Mouse (Mus musculus): ENCODE measurements at regions not wholly inside any gene's neighbourhood (a gene's known extent, or its start where the extent isn't known, plus 50 kb on each side); places are given as distances from the start of the nearest gene placed in this dataset.

- no peak for TF ChIP-seq CTCF (IDR thresholded peaks at IDR 0.05; ENCODE audit: low read depth)
- ATAC-seq (ENCODE audit: insufficient read depth) (no peak), DNase-seq (no peak)
- no peaks in the 10 kb centered on the region for H3K27me3 ChIP-seq (ENCODE audit: insufficient read depth, low read length)
- H3K27ac ChIP-seq (ENCODE audit: low read depth), result 0 out of 2 replicates have a peak overlapping the region, but pooled peaks have one; percentile 36
- no peaks in the 10 kb centered on the region for H3K36me3 ChIP-seq (ENCODE audit: insufficient read depth)
- no peak overlapping the region for H3K4me2 ChIP-seq
- H3K9me3 ChIP-seq (ENCODE audit: low read depth, low read length), result no peaks in the 10 kb centered on the region
- H3K9ac ChIP-seq, result no peak overlapping the region
- 0 out of 2 replicates have a peak, but pooled peaks cover 4% of the 10 kb centered on the region for H3K4me1 ChIP-seq (ENCODE audit: insufficient read depth)
- H3K4me3 ChIP-seq (ENCODE audit: low read depth, low read length), result no peak overlapping the region
- 76% methylated on average over 9 of the region's 9 CpGs for WGBS
Measured at GRCm38 (mm10) chr9:46600803-46601202, 281.0 kb upstream of the 4931429L15Rik start.

GRCm38 (mm10) chr9:46599931-46600708, 280.3 kb upstream of the 4931429L15Rik start:
- Histone ChIP-seq H3K9me3 (ENCODE audit: low read depth, low read length) (no peaks in the 10 kb centered on the region), H3K27ac (ENCODE audit: low read depth) (peak overlapping the region; percentile 36; the same call in 1 of the 2 replicates), H3K9ac (no peak overlapping the region), H3K4me1 (ENCODE audit: insufficient read depth) (0 out of 2 replicates have a peak, but pooled peaks cover 4% of the 10 kb centered on the region), H3K4me2 (peak overlapping the region; percentile 18; the same call in 1 of the 2 replicates), H3K4me3 (ENCODE audit: low read depth, low read length) (no peak overlapping the region), H3K27me3 (ENCODE audit: insufficient read depth, low read length) (no peaks in the 10 kb centered on the region), H3K36me3 (ENCODE audit: insufficient read depth) (no peaks in the 10 kb centered on the region)
- 8% methylated on average over 8 of the region's 8 CpGs for WGBS
- no peak for TF ChIP-seq CTCF (IDR thresholded peaks at IDR 0.05; ENCODE audit: low read depth)
- peak; percentile 84 for DNase-seq
- ATAC-seq (ENCODE audit: insufficient read depth), result peak; percentile 79; the same call in 1 of the 2 replicates

- 0 out of 2 replicates have a peak, but pooled peaks cover 4% of the 10 kb centered on the region for H3K4me1 ChIP-seq (ENCODE audit: insufficient read depth)
- WGBS, result 90% methylated on average over 6 of the region's 6 CpGs
Measured at GRCm38 (mm10) chr9:46598518-46598917, 278.7 kb upstream of the 4931429L15Rik start.

GRCm38 (mm10) chr9:46593444-46593843, 273.7 kb upstream of the 4931429L15Rik start:
- no peak for DNase-seq
- ATAC-seq (ENCODE audit: insufficient read depth), result no peak
- TF ChIP-seq CTCF (IDR thresholded peaks at IDR 0.05; ENCODE audit: low read depth), result no peak
- Histone ChIP-seq H3K9me3 (ENCODE audit: low read depth, low read length) (no peaks in the 10 kb centered on the region), H3K4me3 (ENCODE audit: low read depth, low read length) (no peak overlapping the region), H3K4me2 (no peak overlapping the region), H3K27me3 (ENCODE audit: insufficient read depth, low read length) (no peaks in the 10 kb centered on the region), H3K36me3 (ENCODE audit: insufficient read depth) (no peaks in the 10 kb centered on the region), H3K4me1 (ENCODE audit: insufficient read depth) (no peaks in the 10 kb centered on the region), H3K27ac (ENCODE audit: low read depth) (no peak overlapping the region), H3K9ac (no peak overlapping the region)
- WGBS, result 78% methylated on average over 6 of the region's 6 CpGs

More at GRCm38 (mm10) chr9:46598518-46598917, 278.7 kb upstream of the 4931429L15Rik start:
- H3K27ac ChIP-seq (ENCODE audit: low read depth), result no peak overlapping the region
- ATAC-seq (ENCODE audit: insufficient read depth), result no peak
- H3K36me3 ChIP-seq (ENCODE audit: insufficient read depth), result no peaks in the 10 kb centered on the region
- DNase-seq, result no peak
- H3K9me3 ChIP-seq (ENCODE audit: low read depth, low read length), result no peaks in the 10 kb centered on the region
- no peak for TF ChIP-seq CTCF (IDR thresholded peaks at IDR 0.05; ENCODE audit: low read depth)
- H3K27me3 ChIP-seq (ENCODE audit: insufficient read depth, low read length), result no peaks in the 10 kb centered on the region
- H3K4me2 ChIP-seq, result no peak overlapping the region
- H3K4me3 ChIP-seq (ENCODE audit: low read depth, low read length), result no peak overlapping the region
- no peak overlapping the region for H3K9ac ChIP-seq

- Histone ChIP-seq H3K9ac (no peak overlapping the region), H3K27ac (ENCODE audit: low read depth) (no peak overlapping the region), H3K4me1 (ENCODE audit: insufficient read depth) (no peaks in the 10 kb centered on the region), H3K36me3 (ENCODE audit: insufficient read depth) (no peaks in the 10 kb centered on the region), H3K4me2 (no peak overlapping the region), H3K4me3 (ENCODE audit: low read depth, low read length) (no peak overlapping the region), H3K9me3 (ENCODE audit: low read depth, low read length) (no peaks in the 10 kb centered on the region), H3K27me3 (ENCODE audit: insufficient read depth, low read length) (no peaks in the 10 kb centered on the region)
- TF ChIP-seq CTCF (IDR thresholded peaks at IDR 0.05; ENCODE audit: low read depth), result no peak
- WGBS, result 90% methylated on average over 7 of the region's 7 CpGs
- DNase-seq (no peak), ATAC-seq (ENCODE audit: insufficient read depth) (no peak)
Measured at GRCm38 (mm10) chr9:46592908-46593307, 273.1 kb upstream of the 4931429L15Rik start.

GRCm38 (mm10) chr9:46586818-46587217, 267.0 kb upstream of the 4931429L15Rik start:
- H3K4me2 ChIP-seq, result no peak overlapping the region
- WGBS, result 76% methylated on average over 8 of the region's 8 CpGs
- DNase-seq (no peak), ATAC-seq (ENCODE audit: insufficient read depth) (no peak)
- H3K9me3 ChIP-seq (ENCODE audit: low read depth, low read length), result no peaks in the 10 kb centered on the region
- H3K9ac ChIP-seq, result no peak overlapping the region
- H3K4me3 ChIP-seq (ENCODE audit: low read depth, low read length), result no peak overlapping the region
- H3K27me3 ChIP-seq (ENCODE audit: insufficient read depth, low read length), result no peaks in the 10 kb centered on the region
- H3K27ac ChIP-seq (ENCODE audit: low read depth), result no peak overlapping the region
- no peak for TF ChIP-seq CTCF (IDR thresholded peaks at IDR 0.05; ENCODE audit: low read depth)
- no peaks in the 10 kb centered on the region for H3K36me3 ChIP-seq (ENCODE audit: insufficient read depth)
- no peaks in the 10 kb centered on the region for H3K4me1 ChIP-seq (ENCODE audit: insufficient read depth)

GRCm38 (mm10) chr9:46581844-46582243, 262.1 kb upstream of the 4931429L15Rik start:
- Histone ChIP-seq H3K27me3 (ENCODE audit: insufficient read depth, low read length) (no peaks in the 10 kb centered on the region), H3K9me3 (ENCODE audit: low read depth, low read length) (no peaks in the 10 kb centered on the region; the same call in 1 of the 2 replicates), H3K4me1 (ENCODE audit: insufficient read depth) (no peaks in the 10 kb centered on the region), H3K27ac (ENCODE audit: low read depth) (no peak overlapping the region), H3K9ac (no peak overlapping the region), H3K4me2 (no peak overlapping the region), H3K36me3 (ENCODE audit: insufficient read depth) (no peaks in the 10 kb centered on the region), H3K4me3 (ENCODE audit: low read depth, low read length) (no peak overlapping the region)
- no peak for DNase-seq
- 35% methylated on average over 4 of the region's 4 CpGs for WGBS
- no peak for ATAC-seq (ENCODE audit: insufficient read depth)
- TF ChIP-seq CTCF (IDR thresholded peaks at IDR 0.05; ENCODE audit: low read depth), result no peak

Measured in lung, embryonic 14.5 days (tissue).